Mouse (Mus musculus) forebrain, embryonic 13.5 days (tissue): ENCODE results near the gene Vps52. TPM values are rescaled to one million over a fixed set of nuclear protein-coding genes. Genes with fewer than 3 reads are reported as not detected.

Experiments used
- ATAC-seq: fragments of 200-750 bp; cut with Nextera tagmentation; 2 replicates; pipeline ENCODE4 v1.8.0; 2017
- H3K27ac ChIP-seq: fragments of 300-500 bp; sonication (generic); 2 replicates; pipeline ENCODE4 v1.5.1; 2015; ENCODE audit warnings: inconsistent platforms, mild to moderate bottlenecking, moderate library complexity
- H3K27me3 ChIP-seq: fragments of 300-500 bp; sonication (generic); 2 replicates; pipeline ENCODE4 v1.6.1; 2015; ENCODE audit warnings: mild to moderate bottlenecking, inconsistent platforms
- H3K36me3 ChIP-seq: fragments of 300-500 bp; sonication (generic); 2 replicates; pipeline ENCODE4 v1.6.1; 2015; ENCODE audit warnings: mild to moderate bottlenecking, inconsistent platforms; ENCODE audit not compliant: poor library complexity, severe bottlenecking
- H3K4me1 ChIP-seq: fragments of 300-500 bp; sonication (generic); 2 replicates; pipeline ENCODE4 v1.6.1; 2015; ENCODE audit warnings: inconsistent platforms
- H3K4me2 ChIP-seq: fragments of 300-500 bp; sonication (generic); 2 replicates; pipeline ENCODE4 v1.6.1; 2015; ENCODE audit warnings: inconsistent platforms, mild to moderate bottlenecking, moderate library complexity
- H3K4me3 ChIP-seq: fragments of 300-500 bp; sonication (generic); 2 replicates; pipeline ENCODE4 v1.5.1; 2015; ENCODE audit warnings: mild to moderate bottlenecking, inconsistent platforms
- H3K9ac ChIP-seq: fragments of 300-500 bp; sonication (generic); 2 replicates; pipeline ENCODE4 v1.6.1; 2015; ENCODE audit warnings: mild to moderate bottlenecking, inconsistent platforms
- H3K9me3 ChIP-seq: fragments of 300-500 bp; sonication (generic); replicated peaks from 2 replicates; pipeline ENCODE4 v1.6.1; 2016; ENCODE audit warnings: inconsistent platforms
- WGBS: fragments of 180-500 bp; shearing (Covaris S2); methylation state at CpG from one replicate; pipeline ENCODE4 v1.1.7; 2015; 5-methylcytosine and 5-hydroxymethylcytosine counted together
- polyA plus RNA-seq: library from polyadenylated mRNA; unstranded; fragments of >200 nt; fragmentation: Nextera tagmentation; extraction: Ambion mirVana; gene quantifications from 2 replicates; pipeline ENCODE4 v1.2.1, GENCODE M21; 2015

Gene Vps52
- polyA plus RNA-seq, 1 experiment from 2014 or later: 61.4 TPM

DNA sequence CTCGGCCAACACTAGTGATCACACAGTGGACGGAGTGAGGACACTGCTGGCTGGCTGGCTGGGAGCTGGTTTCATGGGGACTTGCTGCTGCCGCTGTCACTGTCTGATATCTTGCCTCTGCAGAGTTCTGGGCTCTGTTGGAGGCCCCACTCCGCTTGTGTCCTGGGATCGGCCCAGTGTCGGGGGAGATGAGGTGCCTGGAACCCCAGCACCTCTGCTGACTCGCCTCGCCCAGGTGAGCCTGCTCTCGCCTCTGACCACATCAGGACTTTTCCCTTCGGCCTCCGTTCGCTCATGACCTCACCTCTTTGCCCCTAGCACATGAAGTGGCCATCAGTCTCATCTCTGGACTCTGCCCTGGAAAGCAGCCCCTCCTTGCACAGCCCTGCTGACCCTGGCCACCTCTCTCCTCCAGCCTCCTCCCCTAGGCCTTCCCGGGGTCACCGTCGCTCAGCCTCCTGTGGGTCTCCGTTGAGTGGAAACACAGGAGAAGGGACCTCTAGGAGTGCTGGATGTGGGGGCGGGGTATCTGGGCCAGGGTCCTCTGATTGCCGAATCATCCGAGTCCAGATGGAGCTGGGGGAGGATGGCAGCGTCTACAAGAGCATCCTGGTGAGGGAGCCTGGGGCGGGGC lies 20.1 kb upstream of the Vps52 start:
- Histone ChIP-seq H3K27me3 (0 out of 2 replicates have a peak, but pooled peaks cover 2% of the 10 kb centered on the region), H3K36me3 (peaks cover 68% of the 10 kb centered on the region), H3K9me3 (no peaks in the 10 kb centered on the region), H3K4me2 (no peak overlapping the region), H3K4me3 (0 out of 2 replicates have a peak overlapping the region, but pooled peaks have one; percentile 1), H3K27ac (no peak overlapping the region), H3K9ac (peak overlapping the region; percentile 13; the same call in 1 of the 2 replicates), H3K4me1 (peaks cover 21% of the 10 kb centered on the region)
- 91% methylated on average over 21 of the region's 21 CpGs for WGBS
- ATAC-seq: no peak

DNA sequence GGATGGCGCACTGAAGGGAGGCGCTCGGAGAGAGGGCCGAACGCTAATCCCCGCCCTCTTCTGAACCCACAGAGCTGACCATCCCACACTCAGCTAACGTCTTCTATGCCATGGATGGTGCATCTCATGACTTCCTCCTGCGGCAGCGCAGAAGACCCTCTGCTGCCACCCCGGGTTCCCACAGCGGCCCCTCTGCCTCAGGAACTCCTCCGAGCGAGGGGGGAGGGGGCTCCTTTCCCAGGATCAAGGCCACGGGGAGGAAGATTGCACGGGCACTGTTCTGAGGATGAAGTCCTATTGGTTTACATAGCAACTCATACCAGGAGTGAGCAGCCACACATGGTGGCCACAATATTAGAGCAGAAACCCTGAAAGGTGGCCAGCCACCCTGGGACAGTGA lies 18.6 kb upstream of the Vps52 start:
- Histone ChIP-seq H3K9ac (no peak overlapping the region), H3K4me1 (peaks cover 22% of the 10 kb centered on the region), H3K36me3 (peaks cover 66% of the 10 kb centered on the region), H3K27ac (no peak overlapping the region), H3K4me2 (no peak overlapping the region), H3K4me3 (no peak overlapping the region), H3K9me3 (no peaks in the 10 kb centered on the region), H3K27me3 (no peaks in the 10 kb centered on the region)
- ATAC-seq: no peak
- 85% methylated on average over 15 of the region's 15 CpGs for WGBS

DNA sequence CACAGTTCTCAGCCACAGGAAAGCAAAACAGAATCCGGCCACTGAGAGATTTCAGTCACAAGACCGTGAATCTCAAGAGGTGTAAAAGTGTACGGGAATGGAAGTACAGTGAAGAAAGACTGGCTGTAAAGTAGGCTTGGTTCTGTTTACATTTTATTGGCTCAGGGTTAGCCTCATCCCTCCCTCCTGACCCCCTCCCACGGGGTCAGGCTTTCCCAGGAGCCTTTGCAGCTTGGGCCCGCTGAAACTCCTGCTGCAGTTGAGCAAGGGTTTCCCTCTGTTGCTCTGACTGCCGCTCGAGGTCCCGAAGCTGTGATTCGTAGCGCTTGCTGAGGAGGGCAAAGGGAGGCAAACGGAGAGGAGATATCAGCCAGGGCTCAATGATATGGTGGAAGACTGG lies 16.8 kb upstream of the Vps52 start:
- H3K9me3 ChIP-seq: no peaks in the 10 kb centered on the region
- ATAC-seq: no peak
- H3K4me1 ChIP-seq: peaks cover 24% of the 10 kb centered on the region
- H3K4me3 ChIP-seq: peak overlapping the region; percentile 77
- WGBS: 86% methylated on average over 11 of the region's 11 CpGs
- H3K4me2 ChIP-seq: peak overlapping the region; percentile 97
- no peaks in the 10 kb centered on the region for H3K27me3 ChIP-seq
- no peak overlapping the region for H3K9ac ChIP-seq
- H3K27ac ChIP-seq: no peak overlapping the region
- H3K36me3 ChIP-seq: peaks cover 59% of the 10 kb centered on the region

DNA sequence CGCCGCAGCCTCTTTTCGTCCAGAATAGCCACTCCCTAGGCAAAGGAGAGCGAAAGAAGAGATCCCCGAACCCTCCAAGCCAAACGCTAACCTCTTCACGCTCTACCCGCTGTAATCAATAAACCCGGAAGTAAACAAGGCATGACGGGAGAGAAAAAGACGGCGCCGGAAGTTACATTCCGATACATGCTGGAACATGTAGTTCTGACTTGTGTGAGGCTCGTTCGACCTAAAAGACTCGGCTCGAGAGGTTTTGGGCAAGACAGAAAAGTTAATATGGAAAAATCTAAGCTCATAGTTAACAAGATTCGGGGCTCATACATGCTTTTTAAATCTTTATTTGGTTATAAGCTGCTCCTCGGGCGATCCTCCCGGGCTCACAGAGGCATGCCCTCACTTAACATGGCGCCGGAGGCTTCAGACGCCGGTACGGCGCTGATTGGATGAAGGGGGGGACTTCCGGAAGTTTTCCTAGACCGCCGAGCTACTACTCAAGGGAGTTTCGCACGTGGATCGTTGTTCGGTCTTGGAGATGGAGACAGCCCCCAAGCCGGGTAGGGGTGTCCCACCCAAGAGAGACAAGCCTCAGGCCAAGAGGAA lies 15.3 kb upstream of the Vps52 start, which contains the start of the genes Pfdn6 and Wdr46:
Gene Pfdn6, minus strand, starts transcription at position 138 of the 600 bp plus-strand sequence.
Gene Wdr46, plus strand, starts transcription at position 455 of the 600 bp plus-strand sequence.
- Histone ChIP-seq H3K4me3 (peak within 1 kb of the TSS; percentile 77), H3K9ac (peak within 1 kb of the TSS; percentile 81), H3K36me3 (peaks cover 60% of the 10 kb centered on the region), H3K4me2 (peak within 1 kb of the TSS; percentile 97), H3K27ac (no peak within 1 kb of the TSS), H3K27me3 (no peaks in the 10 kb centered on the region), H3K9me3 (no peaks in the 10 kb centered on the region), H3K4me1 (peaks cover 24% of the 10 kb centered on the region)
- under 1% methylated on average over 36 of the region's 36 CpGs for WGBS
- ATAC-seq: peak; percentile 93

DNA sequence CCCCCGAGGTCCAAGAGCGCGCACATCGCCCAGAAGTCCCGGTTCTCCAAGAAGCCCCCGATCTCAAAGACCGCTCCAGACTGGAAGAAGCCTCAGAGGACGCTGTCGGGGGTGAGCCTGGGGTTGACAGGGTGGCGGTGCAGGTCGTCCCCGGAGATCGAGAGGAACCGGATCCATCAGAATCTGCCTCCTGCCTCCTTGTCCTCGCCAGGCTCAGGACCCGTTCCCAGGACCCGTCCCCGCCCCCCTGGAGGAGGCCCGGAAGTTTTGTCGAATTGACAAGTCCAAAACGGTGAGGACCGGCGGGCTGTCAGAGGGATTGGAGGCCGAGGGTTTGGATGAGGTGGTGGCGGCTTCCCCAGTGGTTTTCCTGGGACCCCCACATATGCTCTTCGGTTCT lies 14.6 kb upstream of the Vps52 start:
- Histone ChIP-seq H3K9ac (peak overlapping the region; percentile 81), H3K4me2 (peak overlapping the region; percentile 97), H3K4me3 (peak overlapping the region; percentile 77), H3K27me3 (no peaks in the 10 kb centered on the region), H3K9me3 (no peaks in the 10 kb centered on the region), H3K4me1 (peaks cover 24% of the 10 kb centered on the region), H3K27ac (no peak overlapping the region), H3K36me3 (peaks cover 60% of the 10 kb centered on the region)
- ATAC-seq: peak; percentile 3; the same call in 1 of the 2 replicates
- WGBS: 4% methylated on average over 26 of the region's 26 CpGs

DNA sequence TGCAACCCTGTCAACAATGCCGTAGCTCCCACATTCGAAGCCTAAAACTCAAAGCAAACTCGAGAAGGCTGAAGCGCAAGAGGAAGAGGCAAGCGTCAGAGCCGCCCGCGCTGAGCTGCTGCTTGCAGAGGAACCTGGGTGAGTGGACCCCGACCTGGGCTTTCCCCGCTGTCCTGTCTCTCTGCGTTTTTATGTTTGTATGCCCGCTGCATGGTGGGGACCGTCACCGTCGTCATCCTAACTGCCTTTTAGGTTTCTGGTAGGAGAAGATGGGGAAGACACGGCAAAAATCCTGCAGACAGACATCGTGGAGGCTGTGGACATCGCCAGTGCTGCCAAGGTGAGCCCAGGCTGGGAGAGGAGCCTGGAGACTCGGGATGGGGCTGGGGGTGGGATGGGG lies 14.2 kb upstream of the Vps52 start:
- H3K9ac ChIP-seq: peak overlapping the region; percentile 81
- H3K36me3 ChIP-seq: peaks cover 60% of the 10 kb centered on the region
- H3K9me3 ChIP-seq: no peaks in the 10 kb centered on the region
- peak overlapping the region; percentile 77 for H3K4me3 ChIP-seq
- 66% methylated on average over 19 of the region's 19 CpGs for WGBS
- peaks cover 24% of the 10 kb centered on the region for H3K4me1 ChIP-seq
- peak overlapping the region; percentile 97 for H3K4me2 ChIP-seq
- no peak overlapping the region for H3K27ac ChIP-seq
- H3K27me3 ChIP-seq: no peaks in the 10 kb centered on the region
- no peak for ATAC-seq

DNA sequence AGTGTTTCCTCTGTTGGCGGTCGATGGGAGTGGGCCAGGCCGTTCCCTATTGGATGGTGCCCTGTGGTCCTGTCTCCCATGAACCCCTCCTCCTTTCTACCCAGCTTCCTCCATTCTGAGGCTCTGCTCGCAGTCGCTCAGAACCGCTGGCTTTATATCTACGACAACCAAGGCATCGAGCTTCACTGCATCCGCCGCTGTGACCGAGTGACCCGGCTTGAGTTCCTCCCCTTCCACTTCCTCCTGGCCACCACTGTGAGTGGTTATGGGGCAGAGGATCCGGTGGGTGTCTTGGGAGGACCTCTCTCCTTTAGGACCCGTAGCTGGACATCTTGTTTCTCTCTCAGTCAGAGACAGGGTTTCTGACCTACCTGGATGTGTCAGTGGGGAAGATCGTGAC lies 12.2 kb upstream of the Vps52 start:
- no peak for ATAC-seq
- no peak overlapping the region for H3K4me3 ChIP-seq
- H3K4me1 ChIP-seq: peaks cover 24% of the 10 kb centered on the region
- H3K4me2 ChIP-seq: no peak overlapping the region
- peaks cover 60% of the 10 kb centered on the region for H3K36me3 ChIP-seq
- no peak overlapping the region for H3K27ac ChIP-seq
- 94% methylated on average over 15 of the region's 15 CpGs for WGBS
- H3K27me3 ChIP-seq: no peaks in the 10 kb centered on the region
- no peak overlapping the region for H3K9ac ChIP-seq
- no peaks in the 10 kb centered on the region for H3K9me3 ChIP-seq

DNA sequence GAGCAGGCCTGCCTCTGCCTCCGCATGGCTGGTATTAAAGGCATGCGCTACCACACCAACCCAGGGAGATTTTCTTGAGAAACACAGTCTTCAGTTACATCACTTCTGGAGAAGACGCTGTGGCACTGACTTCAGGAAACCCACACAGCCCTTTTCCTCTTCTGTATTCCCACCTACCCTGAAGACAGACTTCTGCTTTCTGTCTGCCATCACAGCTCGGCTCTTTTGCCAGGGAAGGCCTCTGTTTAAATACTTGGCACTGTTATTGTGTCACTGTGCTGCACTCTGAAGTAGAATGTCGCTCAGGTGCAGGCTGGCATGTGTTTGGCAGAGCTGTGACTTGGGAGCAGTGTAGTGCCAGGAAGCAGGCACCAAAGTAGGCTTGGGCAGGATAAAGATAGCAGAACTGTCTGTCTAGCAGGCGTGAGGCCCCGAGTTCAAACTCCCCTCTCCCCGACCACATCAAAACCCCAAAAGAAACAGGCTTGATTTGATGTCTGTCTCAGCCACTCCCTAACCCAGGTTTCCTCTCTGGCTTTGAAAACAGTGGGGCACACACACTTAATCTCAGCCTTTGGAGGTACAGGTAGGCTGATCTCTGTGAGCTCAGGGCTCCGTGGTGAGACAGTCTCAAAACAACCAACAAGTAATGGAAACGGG lies 8.1 kb upstream of the Vps52 start:
- H3K4me2 ChIP-seq: no peak overlapping the region
- H3K27ac ChIP-seq: no peak overlapping the region
- no peak overlapping the region for H3K4me3 ChIP-seq
- peaks cover 31% of the 10 kb centered on the region for H3K4me1 ChIP-seq
- no peaks in the 10 kb centered on the region for H3K27me3 ChIP-seq
- H3K9me3 ChIP-seq: no peaks in the 10 kb centered on the region
- peaks cover 88% of the 10 kb centered on the region for H3K36me3 ChIP-seq
- WGBS: 93% methylated on average over 10 of the region's 10 CpGs
- no peak overlapping the region for H3K9ac ChIP-seq
- no peak for ATAC-seq

DNA sequence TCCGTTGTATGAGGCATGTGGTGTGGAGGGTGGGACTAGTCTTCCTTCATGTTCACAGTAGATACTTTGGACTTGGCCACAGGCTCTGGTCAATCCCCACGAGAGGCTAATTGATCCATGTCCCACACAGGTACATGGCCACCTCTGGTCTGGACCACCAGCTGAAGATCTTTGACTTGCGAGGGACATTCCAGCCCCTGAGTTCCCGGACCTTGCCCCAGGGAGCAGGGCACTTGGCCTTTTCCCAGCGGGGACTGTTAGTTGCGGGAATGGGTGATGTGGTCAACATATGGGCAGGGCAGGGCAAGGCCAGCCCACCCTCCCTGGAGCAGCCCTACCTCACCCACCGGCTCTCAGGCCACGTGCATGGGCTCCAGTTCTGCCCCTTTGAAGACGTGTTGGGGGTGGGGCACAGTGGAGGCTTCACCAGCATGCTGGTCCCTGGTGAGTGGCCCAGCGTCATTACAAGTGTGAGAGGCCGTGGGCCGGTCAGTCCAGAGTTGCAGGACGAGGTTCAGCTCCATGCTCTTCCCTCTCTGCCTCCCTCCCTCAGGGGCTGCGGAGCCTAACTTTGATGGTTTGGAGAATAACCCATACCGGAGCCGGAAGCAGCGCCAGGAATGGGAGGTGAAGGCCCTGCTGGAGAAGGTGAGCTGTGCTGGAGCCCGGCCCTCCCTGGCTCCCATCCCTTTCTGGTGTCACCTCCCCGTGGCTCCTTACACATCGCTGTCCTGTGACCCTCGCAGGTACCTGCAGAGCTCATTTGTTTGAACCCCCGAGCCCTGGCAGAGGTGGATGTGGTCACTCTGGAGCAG lies 7.3 kb upstream of the Vps52 start:
- Histone ChIP-seq H3K4me1 (peaks cover 38% of the 10 kb centered on the region), H3K9ac (no peak overlapping the region), H3K27me3 (no peaks in the 10 kb centered on the region), H3K9me3 (no peaks in the 10 kb centered on the region), H3K27ac (no peak overlapping the region), H3K4me2 (no peak overlapping the region), H3K4me3 (no peak overlapping the region), H3K36me3 (peaks cover 89% of the 10 kb centered on the region)
- no peak for ATAC-seq
- 89% methylated on average over 22 of the region's 22 CpGs for WGBS

DNA sequence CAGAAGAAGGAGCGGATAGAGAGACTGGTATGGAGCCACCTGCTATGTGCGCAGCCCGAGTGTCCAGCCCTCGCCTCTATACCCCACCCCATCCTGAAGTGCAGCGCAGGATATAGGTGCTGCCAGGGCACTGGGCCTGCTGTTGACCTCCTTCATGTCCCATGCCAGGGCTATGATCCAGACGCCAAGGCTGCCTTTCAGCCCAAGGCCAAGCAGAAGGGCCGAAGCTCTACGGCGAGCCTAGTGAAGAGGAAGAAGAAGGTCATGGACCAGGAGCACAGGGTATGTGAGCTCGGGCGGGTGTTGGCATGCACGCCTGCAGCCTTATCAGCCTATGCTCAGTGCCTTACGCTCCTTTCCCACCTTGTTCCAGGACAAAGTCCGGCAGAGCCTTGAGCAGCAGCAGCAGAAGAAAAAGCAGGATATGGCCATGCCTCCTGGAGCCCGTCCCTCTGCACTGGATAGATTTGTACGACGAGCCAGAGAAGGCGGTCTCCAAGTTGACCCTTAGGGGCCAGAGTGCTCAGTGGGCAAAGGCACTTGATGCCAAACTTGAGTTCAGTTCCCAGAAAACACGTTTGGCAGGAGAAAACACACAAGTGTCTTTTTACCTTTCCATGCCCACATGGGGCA lies 6.6 kb upstream of the Vps52 start:
- no peak for ATAC-seq
- H3K4me3 ChIP-seq: no peak overlapping the region
- peaks cover 89% of the 10 kb centered on the region for H3K36me3 ChIP-seq
- peaks cover 46% of the 10 kb centered on the region for H3K4me1 ChIP-seq
- no peak overlapping the region for H3K4me2 ChIP-seq
- H3K9ac ChIP-seq: no peak overlapping the region
- no peaks in the 10 kb centered on the region for H3K27me3 ChIP-seq
- no peaks in the 10 kb centered on the region for H3K9me3 ChIP-seq
- WGBS: 92% methylated on average over 19 of the region's 19 CpGs
- no peak overlapping the region for H3K27ac ChIP-seq

DNA sequence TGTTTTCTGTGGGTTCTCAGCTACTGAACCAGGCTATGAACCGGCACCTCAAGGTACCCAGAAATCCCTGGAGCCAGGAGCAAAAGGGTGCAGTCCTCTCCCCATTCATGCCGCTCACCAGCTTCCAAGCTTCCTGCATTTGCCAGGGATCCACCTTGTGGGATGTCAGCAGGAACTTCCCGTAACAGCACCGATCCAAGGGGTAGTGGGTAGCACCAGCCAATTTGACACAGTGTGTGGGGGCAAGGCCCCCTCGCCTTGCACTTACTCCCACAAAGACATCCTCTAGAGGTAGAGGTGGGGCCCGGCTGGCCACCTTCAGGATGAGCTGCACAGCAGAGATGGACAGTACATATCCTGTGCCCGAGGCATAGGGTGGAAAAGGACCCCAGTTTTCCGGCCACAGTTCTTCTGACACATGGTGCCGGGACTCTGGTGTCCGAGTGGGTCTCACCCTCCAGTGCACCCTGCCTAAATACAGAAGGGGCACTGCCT lies 5.4 kb upstream of the Vps52 start:
- Histone ChIP-seq H3K4me3 (peak overlapping the region; percentile 50), H3K9me3 (no peaks in the 10 kb centered on the region), H3K27me3 (no peaks in the 10 kb centered on the region), H3K9ac (peak overlapping the region; percentile 79), H3K27ac (peak overlapping the region; percentile 86; the same call in 1 of the 2 replicates), H3K36me3 (peaks cover 84% of the 10 kb centered on the region), H3K4me2 (peak overlapping the region; percentile 91), H3K4me1 (peaks cover 54% of the 10 kb centered on the region)
- WGBS: 79% methylated on average over 10 of the region's 10 CpGs
- no peak for ATAC-seq
